Mouse (Mus musculus) monocyte, adult 2 months (primary cell): ENCODE data around the gene Nploc4.
"Not testable (repeated sequence)": the region's sequence is repeated elsewhere in the genome, so short reads cannot be mapped to it uniquely, and the experiment has no call there.

Experiments used
- DNase-seq, 2 experiments: peaks; one replicate each; pipeline ENCODE4 v3.0.0; 2022; ENCODE audit warnings: low spot score in 2 of 2, low read depth in 1 of 2

Nploc4 gene

GRCm38 (mm10) chr11:120354304-120355276, 82.9 kb downstream of the Nploc4 start:
- DNase-seq = no peak

- peak; percentile 96 for DNase-seq
Measured at GRCm38 (mm10) chr11:120353500-120354303, 83.8 kb downstream of the Nploc4 start.

- no peak for DNase-seq
Measured at GRCm38 (mm10) chr11:120352571-120353290, 84.8 kb downstream of the Nploc4 start.

GRCm38 (mm10) chr11:120352093-120352350, 85.5 kb downstream of the Nploc4 start:
- DNase-seq = not testable (repeated sequence)

GRCm38 (mm10) chr11:120351250-120352092, 86.0 kb downstream of the Nploc4 start:
- no peak for DNase-seq

- no peak for DNase-seq
Measured at GRCm38 (mm10) chr11:120350711-120351110, 86.8 kb downstream of the Nploc4 start.

GRCm38 (mm10) chr11:120349986-120350702, 87.4 kb downstream of the Nploc4 start:
- DNase-seq = peak; percentile 81 to 83

GRCm38 (mm10) chr11:120349371-120349985, 88.0 kb downstream of the Nploc4 start:
- no peak for DNase-seq

- DNase-seq = peak in 1 of 2 experiments; percentile 74
Measured at GRCm38 (mm10) chr11:120348684-120349370, 88.7 kb downstream of the Nploc4 start.

GRCm38 (mm10) chr11:120347791-120348683, 89.5 kb downstream of the Nploc4 start, which contains the start of gene Actg1:
Actg1 (minus strand) TSS chr11:120348542.
- DNase-seq = peak in 1 of 2 experiments; percentile 50

GRCm38 (mm10) chr11:120347301-120347700, 90.2 kb downstream of the Nploc4 start:
- DNase-seq = no peak

GRCm38 (mm10) chr11:120346383-120347034, 91.0 kb downstream of the Nploc4 start:
- peak in 1 of 2 experiments; percentile 1 for DNase-seq

- no peak for DNase-seq
Measured at GRCm38 (mm10) chr11:120345067-120345681, 92.3 kb downstream of the Nploc4 start.

GRCm38 (mm10) chr11:120344310-120344920, 93.1 kb downstream of the Nploc4 start:
- no peak for DNase-seq

GRCm38 (mm10) chr11:120343519-120344309, 93.8 kb downstream of the Nploc4 start:
- DNase-seq = peak in 1 of 2 experiments; percentile 1
